In the genomic region with DNA sequence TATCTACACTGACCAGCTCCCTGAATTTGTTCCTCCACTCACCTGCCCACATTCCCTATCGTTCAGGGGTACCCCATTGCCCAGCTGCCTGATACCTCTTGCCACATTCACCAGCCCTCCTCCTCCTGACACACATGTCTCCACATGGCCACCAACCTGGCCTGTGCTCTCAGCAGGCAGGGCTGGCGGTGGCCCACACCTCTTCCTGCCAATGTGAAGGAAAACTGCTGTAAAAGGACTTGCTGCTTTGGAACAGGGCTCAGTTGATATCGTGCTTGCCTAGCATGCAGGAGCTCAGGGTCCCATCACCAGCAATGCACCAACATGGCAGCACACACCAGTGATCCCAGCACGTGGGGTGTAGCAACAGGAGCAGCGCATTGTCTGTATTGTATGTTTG, we compare ENCODE assay signal across 11 mouse cellular contexts. TPM values are rescaled to one million over a fixed set of nuclear protein-coding genes. Genes with fewer than 3 reads are reported as not detected.
DNase-seq lines count a peak whose midpoint lies in the region; ATAC-seq lines count a peak whose summit lies in the region.
"Had no signal": no experiment of that assay in that cellular context is flagged by ENCODE, and none has a peak within 500 bp of the region (broad histone marks: within the 10 kb centered on the region; RNA-seq: fewer than 3 reads in every experiment).

No protein-coding gene starts in this region.

- ATAC-seq in lung, embryonic 15.5 days (ENCODE audit: borderline replicate concordance, extremely low read depth, low FRiP score, low TSS enrichment), result no peak
- no peak for ATAC-seq in hindbrain, embryonic 14.5 days (ENCODE audit: low FRiP score)
- no peak for ATAC-seq in neural tube, embryonic 13.5 days (ENCODE audit: low read depth)
- ATAC-seq in inflammation-experienced regulatory T-cells, adult 6 months, result no peak

- H3K36me3 ChIP-seq in lung, embryonic 15.5 days, result no peaks in the 10 kb centered on the region
- peaks cover 15% of the 10 kb centered on the region for H3K36me3 ChIP-seq in hindbrain, embryonic 14.5 days (replicated peaks; ENCODE audit: control insufficient read depth, insufficient read depth)
- peaks cover 18% of the 10 kb centered on the region for H3K36me3 ChIP-seq in neural tube, embryonic 13.5 days

- no peak overlapping the region for H3K4me3 ChIP-seq in lung, embryonic 15.5 days
- H3K4me3 ChIP-seq in hindbrain, embryonic 14.5 days (replicated peaks; ENCODE audit: low read length), result no peak overlapping the region
- H3K4me3 ChIP-seq in neural tube, embryonic 13.5 days, result peak overlapping the region; percentile 56; the same call in 1 of the 2 replicates

- H3K27me3 ChIP-seq in lung, embryonic 15.5 days, result no peaks in the 10 kb centered on the region; the same call in 1 of the 2 replicates
- H3K27me3 ChIP-seq in hindbrain, embryonic 14.5 days (ENCODE audit: control insufficient read depth, insufficient read depth, low read length), result no peaks in the 10 kb centered on the region
- peaks cover 12% of the 10 kb centered on the region for H3K27me3 ChIP-seq in neural tube, embryonic 13.5 days

- DNase-seq in cerebellum, adult 11 months, result peak; percentile 56
- no peak for DNase-seq in cerebellum, adult 8-10 months
- DNase-seq in lung, postnatal 36 days, result no peak
- no peak for DNase-seq in hindbrain, embryonic 14.5 days (ENCODE audit: low spot score)
- DNase-seq in gastrocnemius, postnatal 4 days (ENCODE audit: low spot score in 2 of 2), result no peak
- DNase-seq: heart, adult 2 months; lung, postnatal 14 days had no signal

- WGBS in lung, embryonic 15.5 days, result 73% methylated on average over 5 of the region's 5 CpGs
- 84% methylated on average over 5 of the region's 5 CpGs for WGBS in hindbrain, embryonic 14.5 days
- WGBS in neural tube, embryonic 13.5 days, result 79% methylated on average over 5 of the region's 5 CpGs

- peaks cover 8% of the 10 kb centered on the region for H3K4me1 ChIP-seq in lung, embryonic 15.5 days
- H3K4me1 ChIP-seq in hindbrain, embryonic 14.5 days (replicated peaks; ENCODE audit: control insufficient read depth, insufficient read depth, low read length), result peaks cover 15% of the 10 kb centered on the region; the same call in 1 of the 2 replicates
- H3K4me1 ChIP-seq in neural tube, embryonic 13.5 days (replicated peaks), result peaks cover 21% of the 10 kb centered on the region

- H3K27ac ChIP-seq in lung, embryonic 15.5 days, result no peak overlapping the region
- H3K27ac ChIP-seq in hindbrain, embryonic 14.5 days, result peak overlapping the region; percentile 85
- peak overlapping the region; percentile 82 for H3K27ac ChIP-seq in neural tube, embryonic 13.5 days (replicated peaks)
- H3K27ac ChIP-seq: heart, adult 2 months; limb, embryonic 15.5 days had no signal

- H3K4me2 ChIP-seq in lung, embryonic 15.5 days, result 0 out of 2 replicates have a peak overlapping the region, but pooled peaks have one; percentile 92
- peak overlapping the region; percentile 78 for H3K4me2 ChIP-seq in hindbrain, embryonic 14.5 days (replicated peaks)
- H3K4me2 ChIP-seq in neural tube, embryonic 13.5 days, result peak overlapping the region; percentile 75

- H3K9me3 ChIP-seq in lung, embryonic 15.5 days, result no peaks in the 10 kb centered on the region
- H3K9me3 ChIP-seq in hindbrain, embryonic 14.5 days (ENCODE audit: control insufficient read depth, low read length), result no peaks in the 10 kb centered on the region
- no peaks in the 10 kb centered on the region for H3K9me3 ChIP-seq in neural tube, embryonic 13.5 days
- H3K9me3 ChIP-seq: limb, embryonic 15.5 days had no signal

- no peak overlapping the region for H3K9ac ChIP-seq in lung, embryonic 15.5 days
- H3K9ac ChIP-seq in hindbrain, embryonic 14.5 days, result peak overlapping the region; percentile 84; the same call in 1 of the 2 replicates
- H3K9ac ChIP-seq in neural tube, embryonic 13.5 days, result peak overlapping the region; percentile 85; the same call in 1 of the 2 replicates

RNA-seq across cellular contexts. Expression of a gene that starts 19.4 kb away (rescaled TPM):
- polyA plus RNA-seq in lung, embryonic 15.5 days (2015; fragmentation: Nextera tagmentation; extraction: Ambion mirVana), result 16.0 and 16.9 TPM in 2 replicates
- polyA plus RNA-seq in hindbrain, embryonic 14.5 days (2014; fragmentation: Nextera tagmentation; extraction: Ambion mirVana), result 215 and 239 TPM in 2 replicates
- polyA plus RNA-seq in neural tube, embryonic 13.5 days (2015; fragmentation: Nextera tagmentation; extraction: Ambion mirVana), result 183 and 196 TPM in 2 replicates
- total RNA-seq in gastrocnemius, postnatal 4 days (2021), result 1 to 10 TPM; 3.9 to 5.1 TPM
- polyA plus RNA-seq in inflammation-experienced regulatory T-cells, adult 6 months (2017; shearing (Covaris generic)), result 1 to 10 TPM in 1 of 3 experiments, under 1 TPM in 1, not detected in 1; 0.38 to 3.9 TPM

RNA-seq across cellular contexts. Expression of a gene that starts 19.7 kb away (rescaled TPM):
- 6.4 and 6.6 TPM in 2 replicates for polyA plus RNA-seq in lung, embryonic 15.5 days (2015; fragmentation: Nextera tagmentation; extraction: Ambion mirVana)
- 3.6 and 4.5 TPM in 2 replicates for polyA plus RNA-seq in hindbrain, embryonic 14.5 days (2014; fragmentation: Nextera tagmentation; extraction: Ambion mirVana)
- 4.6 and 4.8 TPM in 2 replicates for polyA plus RNA-seq in neural tube, embryonic 13.5 days (2015; fragmentation: Nextera tagmentation; extraction: Ambion mirVana)
- 10 to 100 TPM; 10.3 to 10.4 TPM for total RNA-seq in gastrocnemius, postnatal 4 days (2021)
- 10 to 100 TPM in 1 of 3 experiments, 1 to 10 TPM in 2; 5.9 to 11.9 (median 6.2) TPM for polyA plus RNA-seq in inflammation-experienced regulatory T-cells, adult 6 months (2017; shearing (Covaris generic))

Comparison
In these comparisons a context has a peak if more than half of its experiments do, and no peak if none do; other contexts are left out.
1. RNA of a gene that starts 19.4 kb away (polyA plus RNA-seq): 215 to 239 TPM in hindbrain, embryonic 14.5 days and 183 to 196 TPM in neural tube, embryonic 13.5 days; 16.0 to 16.9 TPM in lung, embryonic 15.5 days and 0.38 to 3.9 TPM in inflammation-experienced regulatory T-cells, adult 6 months; every median in the first group is over 10 times any median in the second.
2. Peak in every context shown above with its lines, with median percentiles within 50 percentile points of each other: H3K4me2 ChIP-seq.